Mouse (Mus musculus) E14TG2a.4 (cell line): Measurements from ENCODE around the gene Cyp2d10.
"Not testable (repeated sequence)": the region's sequence is repeated elsewhere in the genome, so short reads cannot be mapped to it uniquely, and the experiment has no call there.

Experiments used
- CTCF ChIP-seq: conservative IDR thresholded peaks from 2 replicates; pipeline ENCODE4 v1.5.1; 2014; ENCODE audit warnings: low read length
- NANOG ChIP-seq: IDR thresholded peaks from 2 replicates; pipeline ENCODE4 v1.6.1; 2014; ENCODE audit warnings: borderline replicate concordance, low read length, mixed read lengths

DNA sequence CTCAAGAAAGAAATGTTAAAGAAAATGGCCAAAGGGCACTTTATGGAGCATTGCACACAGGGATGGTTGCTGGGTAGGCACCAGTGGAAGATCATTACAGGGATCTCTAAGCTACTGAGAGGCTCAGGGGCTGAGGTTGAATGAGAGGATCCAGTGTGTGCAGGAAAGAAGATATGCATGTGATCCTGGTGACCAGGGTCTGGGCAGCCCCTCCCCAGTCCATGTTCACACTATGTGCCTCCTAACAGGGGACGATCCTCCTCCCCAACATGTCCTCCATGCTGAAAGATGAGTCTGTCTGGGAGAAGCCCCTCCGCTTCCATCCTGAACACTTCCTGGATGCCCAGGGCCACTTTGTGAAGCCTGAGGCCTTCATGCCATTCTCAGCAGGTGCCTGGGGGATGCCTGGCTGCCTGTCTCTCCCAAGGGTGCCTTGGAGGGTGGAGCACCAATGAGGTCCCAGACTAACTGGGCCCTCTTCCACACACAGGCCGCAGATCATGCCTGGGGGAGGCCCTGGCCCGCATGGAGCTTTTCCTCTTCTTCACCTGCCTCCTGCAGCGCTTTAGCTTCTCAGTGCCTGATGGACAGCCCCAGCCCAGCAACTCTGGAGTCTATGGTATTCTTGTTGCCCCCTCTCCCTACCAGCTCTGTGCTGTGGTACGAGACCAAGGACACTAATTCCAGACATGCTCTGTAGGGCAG, 49.2 kb upstream of the Cyp2d10 start:
- not testable (repeated sequence) for TF ChIP-seq CTCF, NANOG
